Mouse (Mus musculus) limb, embryonic 14.5 days (tissue): ENCODE measurements around the gene Pou6f1. TPM values are rescaled to one million over a fixed set of nuclear protein-coding genes. Genes with fewer than 3 reads are reported as not detected.
"Not testable (repeated sequence)": the region's sequence is repeated elsewhere in the genome, so short reads cannot be mapped to it uniquely, and the experiment has no call there.

Experiments used
- ATAC-seq: fragments of 200-750 bp; cut with Nextera tagmentation; 2 replicates; pipeline ENCODE4 v1.8.0; 2017; ENCODE audit warnings: low read depth, moderate number of reproducible peaks, moderate TSS enrichment; ENCODE audit not compliant: low FRiP score
- DNase-seq: peaks from one replicate; pipeline ENCODE4 v3.0.0-alpha.2; 2015; ENCODE audit warnings: low spot score
- H3K27ac ChIP-seq: fragments of 300-500 bp; sonication (generic); replicated peaks from 2 replicates; pipeline ENCODE4 v1.5.1; 2014; ENCODE audit warnings: low read depth, mild to moderate bottlenecking, low read length, moderate library complexity, mixed read lengths
- H3K27me3 ChIP-seq: fragments of 300-500 bp; sonication (generic); 2 replicates; pipeline ENCODE4 v1.6.1; 2014; ENCODE audit warnings: low read length, mixed read lengths; ENCODE audit not compliant: control insufficient read depth, insufficient read depth
- H3K36me3 ChIP-seq: fragments of 300-500 bp; sonication (generic); 2 replicates; pipeline ENCODE4 v1.6.1; 2014; ENCODE audit warnings: mild to moderate bottlenecking, low read length, moderate library complexity, mixed read lengths; ENCODE audit not compliant: control insufficient read depth, insufficient read depth
- H3K4me1 ChIP-seq: fragments of 300-500 bp; sonication (generic); 2 replicates; pipeline ENCODE4 v1.6.1; 2014; ENCODE audit warnings: antibody characterized with exemption, low read length, mixed read lengths; ENCODE audit not compliant: control insufficient read depth, insufficient read depth
- H3K4me2 ChIP-seq: fragments of 300-500 bp; sonication (generic); replicated peaks from 2 replicates; pipeline ENCODE4 v1.6.1; 2014; ENCODE audit warnings: low read depth, mild to moderate bottlenecking, low read length, moderate library complexity; ENCODE audit not compliant: severe bottlenecking
- H3K4me3 ChIP-seq: fragments of 300-500 bp; sonication (generic); replicated peaks from 2 replicates; pipeline ENCODE4 v1.5.1; 2014; ENCODE audit warnings: low read length
- H3K9ac ChIP-seq: fragments of 300-500 bp; sonication (generic); 2 replicates; pipeline ENCODE4 v1.6.1; 2014; ENCODE audit warnings: mild to moderate bottlenecking, low read depth, low read length, moderate library complexity; ENCODE audit not compliant: severe bottlenecking
- H3K9me3 ChIP-seq: fragments of 300-500 bp; sonication (generic); 2 replicates; pipeline ENCODE4 v1.6.1; 2016; ENCODE audit warnings: low read length; ENCODE audit not compliant: control insufficient read depth
- POLR2A ChIP-seq: fragments of 200-500 bp; IDR thresholded peaks from 2 replicates; pipeline ENCODE4 v1.8.0; 2012; ENCODE audit warnings: inconsistent platforms, mild to moderate bottlenecking, moderate library complexity, borderline replicate concordance; ENCODE audit not compliant: insufficient read depth, insufficient read length; ENCODE audit errors: extremely low read depth
- WGBS: fragments of 180-500 bp; shearing (Covaris S2); extraction: QIAGEN DNeasy Blood & Tissue Kit; methylation state at CpG from one replicate; pipeline ENCODE4 v1.1.7; 2014; 5-methylcytosine and 5-hydroxymethylcytosine counted together
- polyA plus RNA-seq, 2 experiments: library from polyadenylated mRNA; depleted of rRNA in 1 of 2; stranded (reverse) in 1 of 2; unstranded in 1 of 2; fragments of >200 nt; fragmentation: Nextera tagmentation in 1 of 2; extraction: Ambion mirVana in 1 of 2; gene quantifications; 2 replicates each; pipeline versions ENCODE4 v1.2.1 to v1.2.3; 2012 to 2014

The Pou6f1 gene
- polyA plus RNA-seq, 2 experiments, result 9.8 to 24.9 TPM

- TF ChIP-seq POLR2A, result no peak
- WGBS, result 82% methylated on average over 5 of the region's 5 CpGs
- ATAC-seq, result no peak
Measured at GRCm38 (mm10) chr15:100557705-100558433, 41.9 kb downstream of the Pou6f1 start.

GRCm38 (mm10) chr15:100556378-100556777, 43.4 kb downstream of the Pou6f1 start:
- 91% methylated on average over 9 of the region's 9 CpGs for WGBS
- Histone ChIP-seq H3K4me2 (no peak overlapping the region), H3K4me3 (no peak overlapping the region), H3K27me3 (no peaks in the 10 kb centered on the region), H3K9me3 (no peaks in the 10 kb centered on the region), H3K4me1 (no peaks in the 10 kb centered on the region), H3K36me3 (no peaks in the 10 kb centered on the region), H3K27ac (no peak overlapping the region), H3K9ac (no peak overlapping the region)
- no peak for TF ChIP-seq POLR2A
- ATAC-seq (no peak), DNase-seq (no peak)

More at GRCm38 (mm10) chr15:100557705-100558433, 41.9 kb downstream of the Pou6f1 start:
- H3K9ac ChIP-seq, result no peak overlapping the region
- H3K4me1 ChIP-seq, result no peaks in the 10 kb centered on the region
- no peak overlapping the region for H3K27ac ChIP-seq
- no peaks in the 10 kb centered on the region for H3K36me3 ChIP-seq
- no peaks in the 10 kb centered on the region for H3K9me3 ChIP-seq
- DNase-seq, result no peak
- H3K4me2 ChIP-seq, result no peak overlapping the region
- H3K4me3 ChIP-seq, result no peak overlapping the region
- no peaks in the 10 kb centered on the region for H3K27me3 ChIP-seq

DNA sequence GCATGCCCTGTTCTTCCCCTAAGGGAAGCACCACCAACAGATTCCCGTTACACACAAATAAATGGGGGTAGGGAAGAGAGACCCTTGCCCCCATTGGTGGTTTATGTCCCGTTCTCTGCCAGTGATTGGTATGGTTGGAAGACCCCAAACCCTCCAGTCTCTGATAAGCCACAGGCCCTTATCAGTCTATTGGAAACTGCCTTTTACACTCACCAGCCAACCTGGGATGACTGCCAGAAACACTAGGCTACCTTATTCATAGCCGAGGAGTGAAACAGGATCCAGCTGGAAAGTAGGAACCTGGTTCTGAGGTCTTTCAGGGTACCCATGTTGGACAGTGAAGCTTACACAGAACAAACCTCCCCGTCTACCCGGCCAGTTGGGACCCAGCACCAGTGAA, 43.8 kb downstream of the Pou6f1 start:
- H3K27ac ChIP-seq, result no peak overlapping the region
- no peaks in the 10 kb centered on the region for H3K36me3 ChIP-seq
- no peak overlapping the region for H3K4me3 ChIP-seq
- 89% methylated on average over 5 of the region's 5 CpGs for WGBS
- no peak for DNase-seq
- no peak overlapping the region for H3K4me2 ChIP-seq
- no peak for TF ChIP-seq POLR2A
- H3K27me3 ChIP-seq, result no peaks in the 10 kb centered on the region
- no peak for ATAC-seq
- H3K9me3 ChIP-seq, result no peaks in the 10 kb centered on the region
- no peak overlapping the region for H3K9ac ChIP-seq
- no peaks in the 10 kb centered on the region for H3K4me1 ChIP-seq

DNA sequence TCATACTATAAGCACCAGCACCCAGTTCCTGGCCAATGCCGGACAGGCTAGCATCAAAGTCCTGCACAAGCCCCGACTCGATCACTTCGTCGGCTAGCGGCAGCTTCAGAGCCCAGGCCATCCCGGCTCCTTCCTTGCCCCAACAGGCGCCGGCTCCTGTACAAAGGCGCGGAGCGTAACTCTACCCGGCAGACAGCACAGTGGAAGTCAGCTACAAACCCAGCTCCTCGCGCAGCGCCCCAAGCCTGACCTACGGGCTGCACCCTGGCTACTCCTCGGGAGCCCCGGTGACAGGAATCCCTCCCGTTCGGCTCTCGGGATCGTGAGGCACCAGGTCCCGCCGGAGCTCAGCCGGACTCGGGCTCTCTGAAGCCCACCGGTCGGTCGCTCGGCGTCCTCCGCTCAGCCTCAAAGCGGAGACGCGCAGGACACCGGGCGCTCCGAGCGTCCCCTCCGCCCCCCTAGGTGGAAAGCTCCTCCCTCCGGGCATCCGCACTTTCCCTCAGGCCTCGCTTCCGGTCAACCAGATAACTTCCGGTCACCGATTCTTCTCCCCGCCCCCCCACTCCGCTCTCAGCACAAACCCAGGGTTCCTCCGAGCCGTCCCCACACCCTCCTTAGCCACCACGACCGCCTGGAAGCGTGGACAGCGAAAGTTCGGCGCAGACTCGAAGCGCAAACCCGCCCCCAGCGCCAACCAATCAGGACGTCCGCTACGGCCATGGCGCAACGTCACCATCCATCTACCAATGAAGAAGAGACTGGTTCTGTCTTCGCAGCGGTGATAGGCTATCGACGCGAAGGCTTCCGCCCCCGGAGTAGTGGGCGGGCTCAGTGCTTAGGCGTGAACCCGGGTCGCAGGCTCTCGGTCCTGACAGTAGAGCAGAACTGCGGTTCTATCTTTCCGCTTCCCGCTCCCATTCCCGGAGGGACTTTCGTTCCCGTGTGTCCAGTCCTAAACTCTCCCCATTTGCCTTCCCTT, 48.2 kb downstream of the Pou6f1 start, which contains the start of gene Tfcp2:
Gene Tfcp2, minus strand, starts transcription at position 683 of the 982 bp plus-strand sequence.
- DNase-seq, result peak; percentile 98
- no peaks in the 10 kb centered on the region for H3K27me3 ChIP-seq
- peak within 1 kb of the TSS; percentile 88 for H3K9ac ChIP-seq
- H3K36me3 ChIP-seq, result peaks cover 21% of the 10 kb centered on the region
- H3K27ac ChIP-seq, result peak within 1 kb of the TSS; percentile 81
- H3K4me2 ChIP-seq, result peak within 1 kb of the TSS; percentile 67
- ATAC-seq, result peak; percentile 100
- under 1% methylated on average over 80 of the region's 84 CpGs for WGBS
- TF ChIP-seq POLR2A, result peak; percentile 45; the same call in 1 of the 2 replicates
- H3K4me1 ChIP-seq, result peaks cover 4% of the 10 kb centered on the region
- H3K9me3 ChIP-seq, result no peaks in the 10 kb centered on the region
- peak within 1 kb of the TSS; percentile 89 for H3K4me3 ChIP-seq

DNA sequence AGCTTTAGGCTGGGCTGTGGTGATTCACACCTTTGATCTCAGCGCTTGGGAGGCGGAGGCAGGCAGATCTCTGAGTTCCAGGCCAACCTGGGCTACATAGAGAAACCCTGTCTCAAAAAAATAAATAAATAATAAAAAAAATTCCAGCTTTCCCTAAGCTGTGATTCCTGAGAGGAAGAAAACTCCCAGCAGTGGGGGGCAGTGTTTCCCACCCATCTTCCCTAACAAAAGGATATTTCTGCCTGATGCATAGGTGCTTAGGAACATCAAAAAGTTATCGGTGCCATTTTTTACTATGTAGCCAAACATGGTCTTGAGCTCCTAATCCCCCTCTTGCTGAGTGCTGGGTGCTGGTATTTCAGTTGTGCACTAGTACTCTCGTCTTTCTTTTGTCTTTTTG, 49.5 kb downstream of the Pou6f1 start:
- no peak for TF ChIP-seq POLR2A
- peaks cover 4% of the 10 kb centered on the region for H3K4me1 ChIP-seq
- 0 out of 2 replicates have a peak, but pooled peaks cover 5% of the 10 kb centered on the region for H3K9me3 ChIP-seq
- ATAC-seq, result no peak
- no peak overlapping the region for H3K27ac ChIP-seq
- H3K36me3 ChIP-seq, result peaks cover 21% of the 10 kb centered on the region
- H3K9ac ChIP-seq, result no peak overlapping the region; the same call in 1 of the 2 replicates
- H3K4me3 ChIP-seq, result no peak overlapping the region
- H3K27me3 ChIP-seq, result no peaks in the 10 kb centered on the region
- H3K4me2 ChIP-seq, result peak overlapping the region; percentile 67; the same call in 1 of the 2 replicates
- 92% methylated on average over 4 of the region's 4 CpGs for WGBS
- DNase-seq, result no peak

GRCm38 (mm10) chr15:100543651-100544030, 56.1 kb downstream of the Pou6f1 start:
- not testable (repeated sequence) for DNase-seq, H3K9ac ChIP-seq, H3K9me3 ChIP-seq, ATAC-seq, H3K4me2 ChIP-seq, H3K27ac ChIP-seq, H3K4me1 ChIP-seq, H3K27me3 ChIP-seq, H3K4me3 ChIP-seq
- WGBS, result over 99% methylated on average over 14 of the region's 14 CpGs
- H3K36me3 ChIP-seq, result peaks cover 12% of the 10 kb centered on the region

DNA sequence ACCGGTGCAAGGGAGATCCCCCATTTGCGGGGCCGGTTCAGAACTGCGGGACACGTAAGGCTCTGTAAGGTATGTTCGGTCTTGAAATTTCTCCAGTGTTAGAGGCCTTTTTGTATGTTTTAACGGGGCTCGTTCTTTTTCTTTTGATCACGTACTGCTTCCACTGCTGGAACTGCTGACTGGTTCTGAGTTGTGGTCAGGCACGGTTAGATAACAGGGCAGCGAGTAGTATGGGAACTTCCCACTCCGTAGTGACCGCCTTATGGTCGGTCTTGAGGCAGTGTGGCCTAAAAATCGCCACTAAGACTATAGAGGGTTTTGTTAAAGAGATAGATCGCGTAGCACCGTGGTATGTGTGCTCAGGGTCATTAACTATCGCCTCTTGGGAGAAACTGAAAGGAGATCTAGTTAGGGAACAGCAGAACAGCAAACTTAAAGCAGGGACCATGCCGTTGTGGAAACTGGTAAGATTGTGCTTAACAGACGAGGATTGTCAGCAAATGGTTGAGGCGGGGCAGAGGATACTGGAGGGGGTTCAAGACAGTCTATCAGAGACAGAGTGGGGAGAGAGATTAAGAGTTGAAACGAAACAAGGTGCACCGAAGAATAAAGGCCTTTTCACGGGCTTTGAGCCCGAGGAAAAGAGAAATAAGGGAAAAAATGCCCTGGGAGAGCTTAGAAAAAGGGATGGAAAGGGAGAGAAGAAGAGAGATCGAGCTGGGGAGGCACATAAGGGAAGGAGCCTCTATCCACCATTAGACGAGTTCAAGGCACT, 56.7 kb downstream of the Pou6f1 start:
- H3K27me3 ChIP-seq, H3K9ac ChIP-seq, H3K4me2 ChIP-seq, H3K27ac ChIP-seq, H3K4me1 ChIP-seq, DNase-seq, H3K9me3 ChIP-seq, ATAC-seq, H3K36me3 ChIP-seq, H3K4me3 ChIP-seq: not testable (repeated sequence)
- 96% methylated on average over 25 of the region's 28 CpGs for WGBS
